Mouse (Mus musculus): Measurements from ENCODE around the gene Aars. TPM values are rescaled to one million over a fixed set of nuclear protein-coding genes. Genes with fewer than 3 reads are reported as not detected.
"Not testable (repeated sequence)": the region's sequence is repeated elsewhere in the genome, so short reads cannot be mapped to it uniquely, and the experiment has no call there.

The Aars gene
- total RNA-seq, 1 experiment from 2014 or later: 83.5 TPM

GRCm38 (mm10) chr8:111053827-111054518 lies 21.0 kb downstream of the Aars start:
- DNase-seq: peak; percentile 77

GRCm38 (mm10) chr8:111055031-111055634 lies 22.2 kb downstream of the Aars start:
- no peak for DNase-seq

GRCm38 (mm10) chr8:111055661-111056060 lies 22.7 kb downstream of the Aars start:
- no peak for DNase-seq

- DNase-seq: peak; percentile 94
Observed at GRCm38 (mm10) chr8:111056158-111056663, 23.3 kb downstream of the Aars start, which contains the start of gene Exosc6. TSS of gene Exosc6 (plus strand) at chr8:111056339.

- DNase-seq: peak; percentile 77
Observed at GRCm38 (mm10) chr8:111056691-111057293, 23.8 kb downstream of the Aars start.

- DNase-seq: no peak
Observed at GRCm38 (mm10) chr8:111058946-111059572, 26.1 kb downstream of the Aars start.

GRCm38 (mm10) chr8:111061688-111062071 lies 28.7 kb downstream of the Aars start:
- no peak for DNase-seq

- peak; percentile 89 for DNase-seq
Observed at GRCm38 (mm10) chr8:111062072-111062757, 29.3 kb downstream of the Aars start.

GRCm38 (mm10) chr8:111062893-111063292 lies 29.9 kb downstream of the Aars start:
- DNase-seq: no peak

- peak; percentile 2 for DNase-seq
Observed at GRCm38 (mm10) chr8:111066308-111066707, 33.4 kb downstream of the Aars start.

GRCm38 (mm10) chr8:111067439-111067838 lies 34.5 kb downstream of the Aars start:
- peak; percentile 44 for DNase-seq

- DNase-seq: not testable (repeated sequence)
Observed at GRCm38 (mm10) chr8:111068660-111069059, 35.7 kb downstream of the Aars start.

GRCm38 (mm10) chr8:111075926-111076325 lies 43.0 kb downstream of the Aars start:
- DNase-seq: no peak

- no peak for DNase-seq
Observed at GRCm38 (mm10) chr8:111079461-111079860, 46.5 kb downstream of the Aars start.

- peak; percentile 66 for DNase-seq
Observed at GRCm38 (mm10) chr8:111079861-111080271, 46.9 kb downstream of the Aars start.

- no peak for DNase-seq
Observed at GRCm38 (mm10) chr8:111081580-111082258, 48.8 kb downstream of the Aars start.

GRCm38 (mm10) chr8:111083936-111084335 lies 51.0 kb downstream of the Aars start:
- DNase-seq: not testable (repeated sequence)

- DNase-seq: peak; percentile 90
Observed at GRCm38 (mm10) chr8:111090126-111090525, 57.2 kb downstream of the Aars start.

GRCm38 (mm10) chr8:111091706-111092105 lies 58.8 kb downstream of the Aars start:
- DNase-seq: no peak

GRCm38 (mm10) chr8:111092326-111092725 lies 59.4 kb downstream of the Aars start, which contains the start of gene Clec18a:
TSS of gene Clec18a (minus strand) at chr8:111092426.
- not testable (repeated sequence) for DNase-seq

Data from adrenal gland, postnatal 14 days (tissue).